Mouse (Mus musculus): ENCODE measurements around the gene Agap2.
"Not testable (repeated sequence)": the region's sequence is repeated elsewhere in the genome, so short reads cannot be mapped to it uniquely, and the experiment has no call there.

Gene Agap2

GRCm38 (mm10) chr10:127058708-127059107, 16.4 kb upstream of the Agap2 start:
- in situ Hi-C loops (cut with MboI, MseI) = no loop called here

GRCm38 (mm10) chr10:127059174-127059967, 15.7 kb upstream of the Agap2 start:
- in situ Hi-C loops (cut with MboI, MseI) = no loop called here

GRCm38 (mm10) chr10:127059968-127060916, 14.8 kb upstream of the Agap2 start, which contains the start of gene March9:
TSS of gene March9 (minus strand) at chr10:127060184.
- in situ Hi-C loops (cut with MboI, MseI) = no loop called here

- in situ Hi-C loops (cut with MboI, MseI) = no loop called here
Observed at GRCm38 (mm10) chr10:127061085-127061484, 14.0 kb upstream of the Agap2 start.

- in situ Hi-C loops (cut with MboI, MseI) = no loop called here
Observed at GRCm38 (mm10) chr10:127061513-127061912, 13.6 kb upstream of the Agap2 start.

- in situ Hi-C loops (cut with MboI, MseI) = not testable (repeated sequence)
Observed at GRCm38 (mm10) chr10:127062101-127062500, 13.0 kb upstream of the Agap2 start.

GRCm38 (mm10) chr10:127062503-127062902, 12.6 kb upstream of the Agap2 start:
- in situ Hi-C loops (cut with MboI, MseI) = no loop called here

- in situ Hi-C loops (cut with MboI, MseI) = no loop called here
Observed at GRCm38 (mm10) chr10:127063239-127063872, 11.7 kb upstream of the Agap2 start, which contains the start of gene Cdk4. TSS of gene Cdk4 (plus strand) at chr10:127063534.

GRCm38 (mm10) chr10:127063913-127064870, 10.9 kb upstream of the Agap2 start:
- in situ Hi-C loops (cut with MboI, MseI) = no loop called here

DNA sequence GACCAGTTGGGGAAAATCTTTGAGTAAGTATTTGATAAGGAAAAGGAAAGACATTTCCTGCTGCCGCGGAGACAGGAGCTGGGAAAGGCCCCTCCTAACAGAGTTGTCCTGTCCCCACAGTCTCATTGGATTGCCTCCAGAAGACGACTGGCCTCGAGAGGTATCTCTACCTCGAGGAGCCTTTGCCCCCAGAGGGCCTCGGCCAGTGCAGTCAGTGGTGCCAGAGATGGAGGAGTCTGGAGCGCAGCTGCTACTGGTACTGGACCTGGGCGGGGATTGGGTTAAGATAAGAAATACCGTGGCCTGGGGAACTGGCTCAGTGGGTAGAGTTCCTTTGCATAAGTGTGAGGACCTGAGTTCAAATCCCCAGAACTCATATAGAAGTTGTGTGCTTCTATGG, 9.1 kb upstream of the Agap2 start:
- in situ Hi-C loops (cut with MboI, MseI) = no loop called here

DNA sequence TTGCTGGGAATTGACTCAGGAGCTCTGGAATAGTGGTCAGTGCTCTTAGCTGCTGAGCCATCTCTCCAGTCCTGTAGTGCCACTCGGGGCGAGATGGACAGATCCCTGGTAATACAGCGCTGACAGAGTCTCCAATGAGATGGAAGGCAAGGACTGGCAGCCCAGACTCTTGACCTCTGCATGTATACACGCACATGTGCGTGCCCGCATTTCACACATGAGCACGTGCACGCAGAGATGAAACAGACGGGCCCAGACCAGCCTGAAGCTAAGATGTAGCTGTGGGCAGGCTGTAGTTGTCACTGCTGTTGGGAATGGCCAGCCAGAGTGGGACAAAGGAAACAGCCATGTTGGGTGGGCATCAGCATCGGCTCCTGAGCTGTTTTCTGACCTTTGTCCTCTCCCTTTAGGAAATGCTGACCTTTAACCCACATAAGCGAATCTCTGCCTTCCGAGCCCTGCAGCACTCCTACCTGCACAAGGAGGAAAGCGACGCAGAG, 8.5 kb upstream of the Agap2 start:
- in situ Hi-C loops (cut with MboI, MseI) = no loop called here

DNA sequence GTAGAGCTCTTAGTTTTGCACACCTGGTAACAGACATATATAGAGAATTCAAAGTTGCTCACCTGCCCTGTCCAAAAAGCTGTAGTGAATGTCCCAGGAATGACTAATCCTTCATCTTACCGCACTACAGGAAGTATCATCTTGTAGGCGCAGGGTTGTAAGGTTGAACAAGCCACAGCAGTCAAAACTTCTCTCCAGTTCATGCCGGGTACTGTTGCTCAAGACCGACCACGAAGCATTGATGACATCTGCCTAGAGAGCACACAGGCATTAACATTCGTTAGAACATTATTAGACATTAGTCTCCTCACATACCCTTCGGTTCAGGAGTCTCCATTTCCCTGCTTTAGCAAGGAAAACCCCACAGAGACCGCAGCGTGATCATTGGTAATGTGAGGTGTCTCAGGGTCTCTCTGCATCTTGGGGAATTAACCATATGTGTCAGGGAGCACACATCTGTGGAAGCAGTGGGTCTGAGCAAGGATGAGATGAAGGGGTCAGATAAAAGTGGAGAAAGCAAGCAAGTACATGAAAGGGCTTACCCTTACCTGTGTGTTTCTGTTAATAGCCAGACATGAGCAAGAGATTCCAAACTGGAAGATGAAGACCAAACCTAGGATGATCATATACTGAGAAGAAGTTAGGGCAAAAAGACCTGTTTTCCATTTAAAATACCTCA, 6.6 kb upstream of the Agap2 start:
- in situ Hi-C loops (cut with MboI, MseI) = no loop called here

GRCm38 (mm10) chr10:127069281-127070189, 5.5 kb upstream of the Agap2 start:
- in situ Hi-C loops (cut with MboI, MseI) = loop anchor here (10.0 kb wide), 1 partner anchor 1305 kb away; the partner anchor contains the start of gene Ankrd52

DNA sequence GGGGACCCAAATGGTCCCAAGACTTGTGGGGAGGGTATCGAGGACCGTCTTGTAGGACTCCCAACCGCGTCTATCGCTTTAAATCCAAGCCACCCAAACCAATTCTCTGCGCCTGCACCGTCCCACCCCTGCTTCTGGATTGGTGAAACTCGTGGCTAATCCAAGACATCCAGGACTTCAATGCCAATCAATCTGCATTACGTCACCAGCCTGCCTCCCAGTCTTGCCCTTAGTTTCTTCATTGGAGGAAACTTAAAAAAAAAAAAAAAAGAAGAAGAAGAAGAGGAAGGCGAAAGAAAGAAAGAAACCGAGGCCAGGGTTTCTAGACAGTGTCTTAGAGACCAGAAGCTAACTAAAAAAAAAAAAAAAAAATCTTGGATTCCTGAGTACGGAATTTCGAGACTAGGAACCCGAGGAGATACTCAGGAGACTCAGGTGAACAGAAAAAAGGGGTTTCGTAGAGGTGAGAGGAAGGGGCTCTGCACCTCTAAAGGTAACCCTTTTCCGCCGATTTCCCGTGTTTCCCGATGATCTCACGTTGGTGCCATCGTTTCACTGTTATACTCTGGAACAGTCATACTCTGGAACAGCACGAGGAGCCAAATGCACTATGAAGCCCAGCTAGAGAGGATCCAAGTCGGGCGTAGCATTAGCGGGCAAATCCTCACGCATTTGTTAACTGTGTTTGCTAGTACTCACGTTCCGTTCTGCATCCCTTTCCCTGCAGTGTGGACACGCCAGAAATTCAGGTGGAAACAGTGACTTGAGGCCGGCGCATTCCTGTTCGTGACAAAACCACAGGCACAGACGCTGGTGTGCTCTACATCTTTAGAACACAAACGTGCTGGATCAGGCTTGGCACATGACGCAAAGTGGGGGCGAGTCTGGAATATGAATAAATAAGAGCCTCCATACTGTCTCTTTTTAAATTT, 4.6 kb upstream of the Agap2 start, which contains the start of gene Tspan31:
Gene Tspan31, minus strand, starts transcription at position 75 of the 932 bp plus-strand sequence.
- in situ Hi-C loops (cut with MboI, MseI) = loop anchor here (10.0 kb wide), 1 partner anchor 1304 kb away; the partner anchor contains the start of gene Ankrd52

- in situ Hi-C loops (cut with MboI, MseI) = loop anchor here (10.0 kb wide), 1 partner anchor 1304 kb away; the partner anchor contains the start of gene Ankrd52
Observed at GRCm38 (mm10) chr10:127071203-127071602, 3.9 kb upstream of the Agap2 start.

GRCm38 (mm10) chr10:127072270-127072669, 2.8 kb upstream of the Agap2 start:
- in situ Hi-C loops (cut with MboI, MseI) = loop anchor here (10.0 kb wide), 1 partner anchor 1303 kb away; the partner anchor contains the start of gene Ankrd52

DNA sequence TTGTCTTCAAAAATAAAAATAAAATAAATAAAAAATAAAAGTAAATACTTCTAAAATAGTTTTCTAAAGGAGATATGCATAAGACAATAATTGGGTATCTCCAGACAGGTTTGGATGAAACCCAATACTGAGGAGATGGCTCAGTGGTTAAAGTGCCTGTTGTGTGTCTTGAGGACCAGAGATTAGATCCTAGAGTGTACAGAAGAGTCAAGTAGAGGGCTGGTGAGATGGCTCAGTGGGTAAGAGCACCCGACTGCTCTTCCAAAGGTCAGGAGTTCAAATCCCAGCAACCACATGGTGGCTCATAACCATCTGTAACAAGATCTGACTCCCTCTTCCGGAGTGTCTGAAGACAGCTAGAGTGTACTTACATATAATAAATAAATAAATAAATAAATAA, 2.1 kb upstream of the Agap2 start:
- in situ Hi-C loops (cut with MboI, MseI) = loop anchor here (10.0 kb wide), 1 partner anchor 1302 kb away; the partner anchor contains the start of gene Ankrd52

All from T-helper 2 cell (primary cell).